Comparison of ENCODE assay signal across 10 mouse cellular contexts in genomic region chr4:49913636-49914035, GRCm38 (mm10).
A peak's percentile ranks its signal among the peaks of the same experiment; 100 is the strongest.
DNase-seq lines count a peak whose midpoint lies in the region; ATAC-seq lines count a peak whose summit lies in the region.
"Had no signal": no experiment of that assay in that cellular context is flagged by ENCODE, and none has a peak within 500 bp of the region (broad histone marks: within the 10 kb centered on the region; RNA-seq: fewer than 3 reads in every experiment).

No protein-coding gene starts in this region.

- peaks cover 7% of the 10 kb centered on the region; the same call in 1 of the 2 replicates for H3K4me1 ChIP-seq in forebrain, embryonic 13.5 days
- no peaks in the 10 kb centered on the region for H3K4me1 ChIP-seq in forebrain, embryonic 10.5 days

- H3K27ac ChIP-seq in forebrain, embryonic 13.5 days, result no peak overlapping the region
- H3K27ac ChIP-seq in forebrain, embryonic 10.5 days, result no peak overlapping the region

- WGBS in forebrain, embryonic 13.5 days, result 47% methylated on average over 2 of the region's 2 CpGs
- 75% methylated on average over 2 of the region's 2 CpGs for WGBS in forebrain, embryonic 10.5 days

- H3K27me3 ChIP-seq in forebrain, embryonic 13.5 days, result no peaks in the 10 kb centered on the region
- no peaks in the 10 kb centered on the region for H3K27me3 ChIP-seq in forebrain, embryonic 10.5 days (ENCODE audit: poor library complexity, severe bottlenecking)

- H3K36me3 ChIP-seq in forebrain, embryonic 13.5 days (ENCODE audit: poor library complexity, severe bottlenecking), result no peaks in the 10 kb centered on the region
- no peaks in the 10 kb centered on the region for H3K36me3 ChIP-seq in forebrain, embryonic 10.5 days (replicated peaks)

- DNase-seq in forebrain, embryonic 10.5 days (ENCODE audit: extremely low spot score, low spot score), result no peak
- DNase-seq in retina, adult 2 months (ENCODE audit: low read depth, low spot score), result peak; percentile 16
- DNase-seq in retina, embryonic 14.5 days (ENCODE audit: low spot score), result no peak
- peak; percentile 5 to 33 for DNase-seq in left cerebral cortex, adult 18-20 months (ENCODE audit: low spot score in 2 of 2)
- DNase-seq in testis, postnatal 14 days (ENCODE audit: low spot score), result peak; percentile 64
- no peak for DNase-seq in adrenal gland, adult 2 months

- H3K4me3 ChIP-seq in forebrain, embryonic 13.5 days, result no peak overlapping the region
- no peak overlapping the region for H3K4me3 ChIP-seq in forebrain, embryonic 10.5 days
- H3K4me3 ChIP-seq: myocyte had no signal

- H3K4me2 ChIP-seq in forebrain, embryonic 13.5 days, result no peak overlapping the region
- H3K4me2 ChIP-seq: liver, embryonic 11.5 days had no signal

- no peaks in the 10 kb centered on the region for H3K9me3 ChIP-seq in forebrain, embryonic 13.5 days (replicated peaks)
- H3K9me3 ChIP-seq in forebrain, embryonic 10.5 days, result no peaks in the 10 kb centered on the region

- H3K9ac ChIP-seq in forebrain, embryonic 13.5 days, result no peak overlapping the region

- peak; percentile 70; the same call in 1 of the 2 replicates for ATAC-seq in forebrain, embryonic 13.5 days
- ATAC-seq in monocyte, adult 5-6 weeks (replicated peaks; ENCODE audit: insufficient number of reproducible peaks, low FRiP score, low TSS enrichment, poor library complexity, severe bottlenecking), result no peak

Comparison
In these comparisons a context has a peak if more than half of its experiments do, and no peak if none do; other contexts are left out.
1. DNase-seq: peak in retina, adult 2 months (single experiment), left cerebral cortex, adult 18-20 months (2 of 2) and testis, postnatal 14 days (single experiment); none in forebrain, embryonic 10.5 days (single experiment), retina, embryonic 14.5 days (single experiment) and adrenal gland, adult 2 months (single experiment).